Mouse (Mus musculus) embryo, embryonic 11.5 days (tissue): Measurements from ENCODE around the gene Rftn1.
A peak's percentile ranks its signal among the peaks of the same experiment; 100 is the strongest.

Experiments used
- DNase-seq: peaks from one replicate; pipeline ENCODE4 v3.0.0-alpha.2; 2012; ENCODE audit warnings: low read depth, low spot score

Rftn1 gene

DNA sequence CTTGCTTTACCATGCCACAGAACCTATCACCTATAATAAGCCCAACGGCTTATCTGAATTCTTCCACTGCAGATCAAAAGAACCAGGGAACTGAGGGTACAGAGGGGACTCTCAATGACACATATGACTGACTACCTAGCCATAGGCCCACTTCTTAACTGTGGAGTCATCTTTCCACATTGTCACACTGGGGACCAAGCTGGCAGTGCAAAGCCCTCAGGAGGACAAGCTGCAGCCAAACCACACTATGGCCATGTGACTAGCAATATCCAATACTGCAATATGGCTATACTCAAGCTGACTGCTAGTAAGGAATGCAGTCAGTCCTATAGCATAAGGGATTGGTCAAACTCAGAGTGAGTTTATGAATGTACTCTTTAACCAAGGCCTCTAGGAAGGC, 164.8 kb downstream of the Rftn1 start:
- DNase-seq = no peak

DNA sequence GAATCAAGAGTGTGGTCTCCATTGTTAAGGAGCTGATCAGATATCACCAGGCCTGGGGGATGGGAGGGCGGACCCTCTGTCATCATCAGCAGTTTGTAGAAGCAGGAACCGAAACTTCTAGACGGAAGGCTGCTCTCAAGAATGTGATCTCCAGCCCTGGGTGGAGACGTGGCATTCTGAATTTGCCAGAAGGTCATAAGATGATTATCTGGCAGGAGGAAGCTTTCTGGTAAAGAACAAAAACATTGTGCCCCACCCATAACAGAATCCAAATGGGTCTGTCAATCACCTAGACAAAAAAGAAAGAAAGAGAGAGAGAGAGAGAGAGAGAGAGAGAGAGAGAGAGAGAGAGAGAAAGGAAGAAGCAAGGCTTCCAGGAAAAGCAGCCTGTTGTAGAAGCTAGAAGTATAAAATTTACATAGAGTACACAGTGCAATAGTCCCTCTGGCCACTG, 165.3 kb downstream of the Rftn1 start:
- no peak for DNase-seq

DNA sequence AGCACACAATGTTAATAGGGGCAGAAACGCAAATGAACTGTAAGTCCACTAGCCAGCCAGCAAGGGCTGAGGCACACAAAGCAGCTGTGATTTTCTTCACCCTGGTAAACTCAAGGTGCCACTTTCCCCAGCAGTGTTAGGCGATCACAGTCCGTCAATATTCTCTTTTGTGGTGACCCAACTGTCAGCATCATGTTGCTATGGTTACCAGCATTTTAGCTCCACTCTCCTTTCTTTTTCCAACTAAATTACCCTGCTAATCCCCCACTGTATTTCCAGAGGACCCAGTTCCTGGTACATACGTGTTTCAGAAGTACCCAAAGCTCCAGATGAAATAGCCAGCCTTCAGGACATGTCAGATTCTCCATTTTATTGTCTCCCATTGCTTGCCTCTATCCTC, 169.1 kb downstream of the Rftn1 start:
- no peak for DNase-seq

DNA sequence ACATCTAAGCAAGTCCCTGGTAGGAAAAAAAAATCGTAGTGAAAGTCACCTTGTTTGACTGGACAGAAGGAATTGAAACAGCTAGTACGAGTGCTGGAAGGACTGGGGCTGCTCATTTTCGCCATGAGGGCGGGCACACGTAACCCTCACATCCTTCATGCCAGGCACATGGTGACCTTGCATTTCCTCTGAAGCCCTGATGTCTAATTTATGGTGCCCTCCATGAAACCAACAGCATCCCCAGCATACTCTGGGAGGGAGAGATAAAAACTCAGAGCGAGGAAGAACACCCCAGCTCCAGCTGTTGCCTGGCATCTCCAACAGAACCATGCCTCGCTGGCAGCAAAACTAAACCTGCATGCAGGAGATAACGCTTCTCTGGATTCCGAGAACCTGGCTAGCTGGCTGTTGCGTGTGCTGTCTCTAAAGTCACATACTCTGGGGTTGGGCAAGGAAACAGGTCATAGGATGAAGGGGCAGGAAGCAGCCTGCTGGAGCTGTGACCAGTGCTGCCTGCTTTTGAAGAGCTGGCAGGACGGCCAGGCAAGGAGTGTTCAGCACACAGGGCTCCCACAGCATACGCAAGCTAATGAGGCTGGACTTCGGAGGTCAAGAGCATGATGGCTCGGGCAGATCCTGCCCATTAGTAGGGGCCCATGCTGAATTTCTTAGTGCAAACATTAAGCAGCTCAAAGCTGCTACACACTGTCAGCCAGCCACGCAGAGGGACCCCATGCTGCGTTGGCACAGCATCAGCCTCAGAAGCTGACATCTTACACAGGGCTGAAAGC, 170.1 kb downstream of the Rftn1 start:
- DNase-seq = no peak

DNA sequence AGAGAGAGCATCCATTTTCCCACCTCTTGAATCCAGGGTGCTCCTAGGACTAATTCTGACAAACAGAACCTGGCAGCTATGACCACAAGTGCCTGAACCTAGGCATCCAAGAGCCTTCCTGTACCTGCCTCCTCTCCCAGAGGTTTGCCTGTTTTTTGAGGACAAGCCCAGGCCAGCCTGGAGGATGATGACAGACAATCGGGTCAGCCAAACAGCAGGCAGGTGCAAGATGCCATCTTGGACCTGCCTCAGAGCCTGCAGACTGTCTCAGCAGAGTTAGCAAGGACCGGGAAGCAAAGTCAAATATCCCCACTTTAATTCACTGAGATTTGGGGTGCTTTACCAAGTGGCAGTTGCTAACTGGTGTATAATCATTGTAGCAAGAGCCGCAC, 170.7 kb downstream of the Rftn1 start:
- no peak for DNase-seq

DNA sequence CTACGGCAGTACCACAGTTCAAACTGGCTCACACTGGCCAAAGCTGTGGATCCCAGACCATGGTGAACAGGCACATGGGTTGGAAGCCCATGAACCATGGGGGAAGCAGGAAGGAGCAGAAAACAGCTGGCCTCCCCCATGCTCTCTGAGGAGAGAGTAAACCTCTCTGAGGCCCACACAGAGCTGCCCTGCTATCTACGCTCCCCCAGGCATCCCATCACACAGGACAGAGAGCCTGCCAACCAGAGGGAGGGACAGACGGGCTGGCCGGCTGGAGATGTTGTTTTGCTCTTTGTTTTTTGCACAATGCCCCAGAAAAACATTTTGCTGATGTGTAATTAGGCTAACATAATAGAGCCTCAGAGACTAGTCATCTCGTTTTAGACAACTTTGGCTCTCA, 171.4 kb downstream of the Rftn1 start:
- no peak for DNase-seq

GRCm38 (mm10) chr17:50014708-50015107, 175.8 kb downstream of the Rftn1 start:
- no peak for DNase-seq

GRCm38 (mm10) chr17:50013848-50014247, 176.6 kb downstream of the Rftn1 start:
- no peak for DNase-seq

DNA sequence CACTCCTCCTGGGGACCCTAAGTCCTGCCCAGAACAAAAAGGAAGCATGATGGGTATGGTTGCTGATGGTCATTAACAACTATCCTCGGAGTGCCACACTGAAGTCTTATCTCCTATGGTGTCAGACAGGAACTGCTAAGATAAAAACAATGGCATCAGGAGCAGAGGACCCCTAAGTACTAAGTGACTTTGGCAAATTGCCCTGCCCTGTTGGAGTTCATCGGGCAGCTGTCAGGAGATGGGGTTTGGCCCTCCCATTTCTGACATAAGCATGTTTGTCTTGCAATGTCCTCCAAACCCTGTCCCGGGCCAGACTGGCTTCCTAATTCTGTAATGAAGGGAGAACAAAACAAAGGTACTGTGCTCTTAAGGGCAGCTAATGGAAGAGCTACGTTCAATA, 180.4 kb downstream of the Rftn1 start:
- DNase-seq = no peak

- DNase-seq = peak; percentile 34
Observed at GRCm38 (mm10) chr17:50006721-50007351, 183.6 kb downstream of the Rftn1 start.

- DNase-seq = no peak
Observed at GRCm38 (mm10) chr17:50006338-50006720, 184.1 kb downstream of the Rftn1 start.

DNA sequence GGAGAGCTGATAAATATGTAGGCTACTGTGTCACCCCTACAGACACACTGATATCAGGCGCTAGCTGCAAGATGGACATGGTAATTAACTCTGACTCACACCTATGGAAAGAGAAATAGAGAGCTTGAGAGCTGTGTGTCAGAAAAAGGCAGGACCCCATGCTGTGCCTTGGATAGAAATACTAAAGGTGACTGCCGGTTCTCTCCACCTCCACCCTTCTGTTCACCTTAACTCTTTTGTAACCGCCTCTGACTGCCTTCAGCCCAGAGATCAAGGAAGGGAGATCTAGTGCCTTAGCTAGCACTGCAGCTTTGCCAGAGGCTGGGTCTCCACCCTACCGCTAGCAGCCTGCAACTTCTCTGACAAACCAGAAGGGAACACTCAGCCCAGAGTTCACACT, 187.3 kb downstream of the Rftn1 start:
- DNase-seq = no peak

DNA sequence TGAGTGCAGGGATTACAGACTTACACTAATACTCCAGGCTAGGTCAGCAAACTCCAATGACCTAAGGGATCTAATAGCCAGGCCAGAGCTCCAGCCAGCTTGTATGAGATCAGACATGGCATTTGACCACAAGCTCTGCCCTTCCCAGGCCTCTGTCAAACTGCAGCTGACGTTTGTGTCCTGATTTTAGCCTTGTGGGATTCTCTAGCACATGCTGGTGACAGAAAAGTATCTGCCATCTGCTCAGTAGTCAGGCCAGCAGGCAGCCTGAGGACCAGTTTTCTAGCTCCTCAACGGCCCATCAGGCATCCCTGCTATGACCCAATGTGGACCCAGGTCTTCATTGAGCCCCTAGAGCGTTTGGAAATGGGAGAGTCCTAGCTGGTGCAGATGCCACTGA, 188.3 kb downstream of the Rftn1 start:
- no peak for DNase-seq

GRCm38 (mm10) chr17:50001754-50002153, 188.7 kb downstream of the Rftn1 start:
- DNase-seq = no peak

DNA sequence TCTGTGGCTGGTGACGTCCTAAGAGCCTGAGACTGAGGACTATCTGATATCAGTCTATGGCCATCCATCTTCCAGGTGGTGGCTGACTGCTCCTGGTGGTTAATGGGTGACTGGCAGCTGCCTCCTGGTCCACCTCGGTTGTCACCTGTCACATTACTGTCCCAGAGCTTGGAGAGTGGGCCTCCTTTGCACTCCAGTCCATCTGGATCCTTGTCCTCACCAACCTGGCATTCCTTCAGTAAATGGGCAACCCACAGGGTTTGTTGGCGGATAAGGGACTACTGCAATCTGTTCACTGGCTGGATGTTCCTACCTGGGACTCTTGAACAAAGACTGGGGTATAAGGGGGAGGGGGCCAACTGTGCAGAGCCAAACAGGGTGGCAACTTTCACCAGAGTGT, 189.9 kb downstream of the Rftn1 start:
- DNase-seq = no peak

DNA sequence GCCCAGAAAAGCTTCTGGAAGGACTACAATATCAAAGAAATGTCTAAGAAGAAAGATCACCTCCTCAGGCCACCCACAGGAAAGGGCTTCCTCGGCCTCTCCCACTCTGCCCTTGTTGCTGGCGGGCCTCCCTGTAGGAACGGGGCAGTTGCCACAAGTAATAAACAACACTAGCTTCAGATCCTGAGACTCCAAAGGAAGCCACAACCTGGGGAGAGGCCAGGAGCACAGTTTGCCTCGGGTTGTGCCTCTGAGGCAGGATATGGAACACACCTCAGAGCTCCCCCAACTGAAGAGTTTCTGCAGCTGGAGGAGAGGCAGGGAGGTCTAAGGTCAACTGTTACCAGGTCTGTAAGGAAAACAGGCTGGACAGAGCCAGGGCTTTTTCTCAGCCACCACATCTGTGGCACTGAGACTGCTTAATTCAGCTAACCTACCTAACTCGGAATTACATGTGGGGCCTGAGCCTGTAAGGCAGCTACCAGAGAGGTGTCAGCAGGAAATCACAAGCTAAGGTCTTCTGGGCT, 193.8 kb downstream of the Rftn1 start:
- no peak for DNase-seq

- DNase-seq = no peak
Observed at GRCm38 (mm10) chr17:49996097-49996496, 194.4 kb downstream of the Rftn1 start.

DNA sequence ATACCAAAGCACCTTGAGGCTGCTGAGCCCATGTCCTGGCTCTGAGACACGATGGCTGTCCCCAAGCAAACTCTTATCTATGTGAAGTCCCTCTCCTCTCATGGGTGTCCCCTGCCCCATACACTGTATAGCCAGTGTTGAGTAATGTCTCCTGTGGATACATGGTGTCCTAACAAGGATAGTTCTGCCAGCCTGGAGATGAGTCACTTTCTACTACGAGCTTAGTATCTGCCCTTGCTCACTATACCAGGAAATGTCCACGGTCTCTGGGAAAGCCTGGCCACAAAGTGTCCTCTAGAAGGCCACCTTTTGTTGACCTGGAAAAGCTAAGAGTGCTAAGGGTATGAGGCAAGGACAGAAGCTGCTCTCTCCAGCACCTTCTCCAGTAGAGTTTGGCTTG, 195.2 kb downstream of the Rftn1 start:
- DNase-seq = no peak

- DNase-seq = no peak
Observed at GRCm38 (mm10) chr17:49993631-49994030, 196.8 kb downstream of the Rftn1 start.

GRCm38 (mm10) chr17:49992625-49993603, 197.6 kb downstream of the Rftn1 start:
- no peak for DNase-seq

- no peak for DNase-seq
Observed at GRCm38 (mm10) chr17:49989583-49989982, 200.9 kb downstream of the Rftn1 start.

- no peak for DNase-seq
Observed at GRCm38 (mm10) chr17:49987095-49987494, 203.4 kb downstream of the Rftn1 start.
